Mouse (Mus musculus) small intestine, adult 2 months (tissue): ENCODE data around the gene Psmd6.

Source experiments
- CTCF ChIP-seq: fragments of 200-500 bp; IDR thresholded peaks from 2 replicates; pipeline ENCODE4 v1.5.1; 2012; ENCODE audit warnings: low read depth, mild to moderate bottlenecking, control low read depth, inconsistent platforms, low read length, moderate library complexity, mixed read lengths; ENCODE audit not compliant: insufficient replicate concordance, insufficient read length; ENCODE audit errors: extremely low read depth
- POLR2A ChIP-seq: fragments of 200-500 bp; IDR thresholded peaks from 2 replicates; pipeline ENCODE4 v1.6.1; 2012; ENCODE audit warnings: low read depth, mild to moderate bottlenecking, control low read depth, inconsistent platforms, low read length, moderate library complexity

- TF ChIP-seq CTCF: no peak
- no peak for TF ChIP-seq POLR2A
Observed at GRCm38 (mm10) chr14:14071456-14071855, 49.3 kb downstream of the Psmd6 start.
